Mouse (Mus musculus) hindbrain, postnatal 0 days (tissue): ENCODE measurements at regions not wholly inside any gene's neighbourhood (a gene's known extent, or its start where the extent isn't known, plus 50 kb on each side); places are given as distances from the start of the nearest gene placed in this dataset.

Experiments used
- ATAC-seq: fragments of 200-750 bp; cut with Nextera tagmentation; 2 replicates; pipeline ENCODE4 v1.8.0; 2017; ENCODE audit warnings: mild to moderate bottlenecking, moderate TSS enrichment, moderate library complexity
- DNase-seq: peaks from one replicate; pipeline ENCODE4 v3.0.0-alpha.2; 2015; ENCODE audit warnings: low spot score
- H3K27ac ChIP-seq: fragments of 300-500 bp; sonication (generic); 2 replicates; pipeline ENCODE4 v1.5.1; 2014; ENCODE audit warnings: mild to moderate bottlenecking
- H3K27me3 ChIP-seq: fragments of 300-500 bp; sonication (generic); 2 replicates; pipeline ENCODE4 v1.6.1; 2014; ENCODE audit warnings: low read length, mixed read lengths; ENCODE audit not compliant: insufficient read depth
- H3K36me3 ChIP-seq: fragments of 300-500 bp; sonication (generic); 2 replicates; pipeline ENCODE4 v1.6.1; 2014; ENCODE audit warnings: low read length, mixed read lengths; ENCODE audit not compliant: insufficient read depth
- H3K4me1 ChIP-seq: fragments of 300-500 bp; sonication (generic); 2 replicates; pipeline ENCODE4 v1.6.1; 2014; ENCODE audit warnings: antibody characterized with exemption, low read length, mixed read lengths; ENCODE audit not compliant: insufficient read depth
- H3K4me2 ChIP-seq: fragments of 300-500 bp; sonication (generic); 2 replicates; pipeline ENCODE4 v1.6.1; 2014; ENCODE audit warnings: low read depth, mild to moderate bottlenecking, low read length, moderate library complexity, mixed read lengths
- H3K4me3 ChIP-seq: fragments of 300-500 bp; sonication (generic); 2 replicates; pipeline ENCODE4 v1.5.1; 2014; ENCODE audit warnings: low read length
- H3K9ac ChIP-seq: fragments of 300-500 bp; sonication (generic); replicated peaks from 2 replicates; pipeline ENCODE4 v1.6.1; 2014; ENCODE audit warnings: mild to moderate bottlenecking, low read length, moderate library complexity, mixed read lengths
- H3K9me3 ChIP-seq: fragments of 300-500 bp; sonication (generic); 2 replicates; pipeline ENCODE4 v1.6.1; 2016; ENCODE audit warnings: low read length, mixed read lengths
- CTCF ChIP-seq: IDR thresholded peaks from 2 replicates; pipeline ENCODE4 v1.5.1; 2016; ENCODE audit warnings: antibody characterized with exemption, control low read depth, low read depth
- WGBS: fragments of 180-500 bp; shearing (Covaris S2); extraction: QIAGEN DNeasy Blood & Tissue Kit; methylation state at CpG from one replicate; pipeline ENCODE4 v1.1.7; 2014; 5-methylcytosine and 5-hydroxymethylcytosine counted together

DNA sequence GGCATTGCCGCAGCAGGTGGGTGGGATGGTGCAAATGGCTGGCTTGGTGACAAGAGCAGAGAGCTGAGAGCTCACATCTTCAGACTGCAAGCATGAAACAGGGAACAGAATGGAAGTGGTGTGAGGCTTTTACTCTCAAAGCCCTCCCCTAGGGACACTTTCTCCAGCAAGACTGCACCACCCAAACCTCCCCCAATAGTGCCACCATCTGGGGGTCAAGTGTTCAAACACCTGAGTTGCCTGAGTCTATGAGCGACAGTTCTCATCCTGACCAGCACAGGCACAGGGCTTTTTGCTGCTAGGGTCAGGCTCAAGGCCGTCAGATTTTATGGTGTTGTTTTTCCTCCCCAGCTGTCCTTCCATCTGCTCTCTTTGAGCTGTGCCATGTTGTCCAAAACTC lies 337.9 kb upstream of the Eif4g2 start:
- H3K9ac ChIP-seq, result no peak overlapping the region
- H3K4me2 ChIP-seq, result no peak overlapping the region
- no peak for TF ChIP-seq CTCF
- H3K27me3 ChIP-seq, result no peaks in the 10 kb centered on the region
- H3K36me3 ChIP-seq, result no peaks in the 10 kb centered on the region
- H3K4me1 ChIP-seq, result no peaks in the 10 kb centered on the region
- no peak overlapping the region for H3K27ac ChIP-seq
- H3K4me3 ChIP-seq, result no peak overlapping the region
- ATAC-seq (no peak), DNase-seq (no peak)
- 79% methylated on average over 3 of the region's 3 CpGs for WGBS
- H3K9me3 ChIP-seq, result no peaks in the 10 kb centered on the region

DNA sequence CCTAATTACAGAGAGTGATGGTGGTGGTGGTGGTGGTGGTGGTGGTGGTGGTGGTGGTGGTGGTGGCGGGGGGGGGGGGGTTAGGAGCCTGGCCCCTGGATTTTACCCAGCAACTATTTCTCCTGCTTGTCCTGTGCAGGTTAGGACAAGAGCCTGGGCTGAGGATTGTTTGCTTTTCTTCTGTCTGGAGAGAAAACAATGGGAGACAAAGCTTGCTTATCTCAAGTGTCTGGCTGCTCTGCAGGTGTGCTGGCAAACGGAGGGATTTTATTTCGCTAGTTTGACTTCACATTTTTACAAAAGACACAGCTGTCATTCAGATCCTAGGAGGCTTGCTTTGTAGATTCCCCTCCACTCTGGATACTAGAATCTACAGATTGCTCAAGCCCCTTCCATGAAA lies 334.9 kb upstream of the Eif4g2 start:
- ATAC-seq, result no peak
- no peak overlapping the region for H3K4me2 ChIP-seq

DNA sequence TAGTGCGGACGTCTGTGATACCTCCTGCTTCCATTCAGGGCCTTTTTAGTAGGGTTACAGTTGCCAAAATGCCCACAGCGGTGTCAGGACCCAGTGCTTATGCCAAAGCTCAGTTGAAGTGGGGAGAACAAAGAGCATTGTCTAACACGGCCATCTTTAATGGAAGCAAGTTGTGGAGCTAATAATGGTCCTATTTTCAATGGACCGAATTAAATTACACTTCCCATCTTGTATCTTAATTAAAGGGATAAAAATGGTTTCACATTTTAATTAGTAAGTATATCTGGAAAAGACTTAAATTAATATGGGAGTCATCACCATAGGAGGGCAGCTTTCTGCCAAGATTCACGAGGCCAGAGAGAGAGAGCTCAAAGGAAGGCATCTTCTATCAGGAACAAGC lies 333.2 kb upstream of the Eif4g2 start:
- ATAC-seq (no peak), DNase-seq (no peak)
- Histone ChIP-seq H3K36me3 (no peaks in the 10 kb centered on the region), H3K4me3 (no peak overlapping the region), H3K4me2 (no peak overlapping the region), H3K9ac (no peak overlapping the region), H3K9me3 (no peaks in the 10 kb centered on the region), H3K27me3 (no peaks in the 10 kb centered on the region), H3K4me1 (0 out of 2 replicates have a peak, but pooled peaks cover 3% of the 10 kb centered on the region), H3K27ac (no peak overlapping the region)
- TF ChIP-seq CTCF, result no peak
- WGBS, result 36% methylated on average over 6 of the region's 6 CpGs

More for the DNA sequence above, 334.9 kb upstream of the Eif4g2 start:
- Histone ChIP-seq H3K36me3 (no peaks in the 10 kb centered on the region), H3K9ac (no peak overlapping the region), H3K4me3 (no peak overlapping the region), H3K4me1 (0 out of 2 replicates have a peak, but pooled peaks cover 3% of the 10 kb centered on the region), H3K27me3 (no peaks in the 10 kb centered on the region), H3K9me3 (no peaks in the 10 kb centered on the region), H3K27ac (no peak overlapping the region)
- 17% methylated on average over 2 of the region's 3 CpGs for WGBS
- DNase-seq, result no peak
- no peak for TF ChIP-seq CTCF

DNA sequence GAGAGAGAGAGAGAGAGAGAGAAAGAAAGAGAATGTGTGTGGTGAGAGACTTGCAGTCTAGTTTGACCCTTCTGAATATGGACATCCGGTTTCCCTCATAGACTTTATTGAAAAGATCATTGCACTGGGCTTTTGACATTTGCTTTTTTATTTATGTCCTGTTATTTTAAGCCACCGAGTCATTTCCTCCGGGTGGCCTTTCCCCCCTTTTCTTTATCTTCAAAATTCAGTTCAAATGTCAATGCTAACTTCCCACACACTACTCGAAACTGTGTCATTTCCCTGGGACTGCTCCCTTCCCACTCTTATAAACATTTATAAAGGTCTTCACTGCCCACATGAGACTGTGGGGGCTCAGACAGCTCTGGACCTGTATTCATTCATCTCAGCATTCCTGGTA lies 330.9 kb upstream of the Eif4g2 start:
- ATAC-seq (no peak), DNase-seq (no peak)
- Histone ChIP-seq H3K4me3 (no peak overlapping the region), H3K4me2 (no peak overlapping the region), H3K9me3 (no peaks in the 10 kb centered on the region), H3K9ac (no peak overlapping the region), H3K36me3 (no peaks in the 10 kb centered on the region), H3K27ac (no peak overlapping the region), H3K4me1 (0 out of 2 replicates have a peak, but pooled peaks cover 3% of the 10 kb centered on the region), H3K27me3 (no peaks in the 10 kb centered on the region)
- no peak for TF ChIP-seq CTCF
- 75% methylated on average over 4 of the region's 4 CpGs for WGBS

DNA sequence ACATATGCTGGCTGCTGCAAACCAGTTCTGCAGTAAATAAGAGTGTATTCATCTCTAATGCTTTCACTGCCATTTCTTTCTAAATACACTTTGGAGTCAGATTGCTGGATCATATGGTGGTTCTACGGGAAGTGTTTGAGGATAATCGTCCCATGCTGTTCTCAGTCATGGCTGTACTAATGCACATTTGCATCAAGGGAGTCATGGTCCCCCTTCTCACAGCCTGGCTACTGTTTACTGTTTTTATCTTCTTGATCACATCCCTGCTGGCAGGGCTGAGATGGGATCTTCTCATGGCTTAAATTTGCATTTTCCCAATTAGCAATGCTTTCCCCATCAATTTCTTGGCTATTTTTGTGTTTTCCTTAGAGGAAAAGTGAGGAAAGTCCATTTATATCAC lies 330.1 kb upstream of the Eif4g2 start:
- H3K27ac ChIP-seq, result no peak overlapping the region
- H3K9ac ChIP-seq, result no peak overlapping the region
- H3K4me3 ChIP-seq, result no peak overlapping the region
- no peaks in the 10 kb centered on the region for H3K9me3 ChIP-seq
- ATAC-seq (peak; percentile 85), DNase-seq (peak; percentile 55)
- no peaks in the 10 kb centered on the region for H3K27me3 ChIP-seq
- TF ChIP-seq CTCF, result no peak
- H3K4me2 ChIP-seq, result no peak overlapping the region
- WGBS, result 35% methylated on average over 2 of the region's 2 CpGs
- 0 out of 2 replicates have a peak, but pooled peaks cover 3% of the 10 kb centered on the region for H3K4me1 ChIP-seq
- H3K36me3 ChIP-seq, result no peaks in the 10 kb centered on the region

DNA sequence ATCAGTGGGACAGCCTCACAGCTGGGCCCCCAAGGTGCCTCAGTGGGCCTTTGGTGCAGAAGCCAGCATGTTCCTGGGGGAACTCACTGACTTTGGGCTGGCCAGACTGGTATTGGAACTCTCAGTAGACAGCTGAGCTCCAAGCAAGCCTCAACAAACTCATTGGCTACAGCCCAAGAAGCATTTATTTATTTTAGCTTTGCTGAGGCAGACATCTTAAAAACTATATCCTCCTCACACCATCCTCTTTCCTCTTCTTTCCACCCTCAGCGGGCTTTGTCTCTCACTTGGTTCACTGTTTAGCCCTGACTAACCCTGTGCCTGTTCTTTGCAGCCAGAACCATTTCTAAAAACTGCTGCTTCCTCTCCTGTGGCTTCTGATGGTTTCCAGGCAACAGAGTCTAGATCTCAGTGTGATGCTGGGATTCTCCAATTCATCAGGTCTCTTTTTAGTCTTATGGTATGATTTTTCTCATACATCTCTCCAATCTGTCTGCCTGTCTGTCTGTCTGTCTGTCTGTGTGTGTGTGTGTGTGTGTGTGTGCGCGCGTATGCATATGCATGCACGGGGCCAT lies 328.6 kb upstream of the Eif4g2 start:
- Histone ChIP-seq H3K4me2 (no peak overlapping the region), H3K9me3 (no peaks in the 10 kb centered on the region), H3K4me1 (0 out of 2 replicates have a peak, but pooled peaks cover 3% of the 10 kb centered on the region), H3K27ac (no peak overlapping the region), H3K27me3 (no peaks in the 10 kb centered on the region), H3K4me3 (no peak overlapping the region), H3K36me3 (no peaks in the 10 kb centered on the region), H3K9ac (no peak overlapping the region)
- DNase-seq (peak; percentile 25), ATAC-seq (no peak)
- TF ChIP-seq CTCF, result no peak
- WGBS, result 78% methylated on average over 5 of the region's 5 CpGs

DNA sequence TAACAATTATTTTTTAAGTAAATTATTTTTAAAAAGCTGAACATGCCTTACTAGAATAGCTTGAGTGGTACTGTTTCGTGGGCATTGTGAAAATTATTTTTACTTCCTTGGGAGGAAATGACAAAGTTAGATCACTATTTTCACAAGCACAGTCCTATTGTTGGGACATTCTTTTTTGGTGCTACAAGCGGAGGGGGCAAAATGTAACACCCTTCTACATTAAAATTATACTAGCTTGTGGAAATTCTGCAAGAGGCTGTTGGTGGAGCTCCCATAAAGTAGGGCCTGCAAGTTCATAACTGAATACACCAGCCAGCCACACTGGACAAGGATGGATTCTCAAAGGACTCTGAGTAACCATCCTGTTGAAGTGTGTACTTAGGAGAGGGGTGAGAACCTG lies 313.1 kb upstream of the Eif4g2 start:
- no peaks in the 10 kb centered on the region for H3K36me3 ChIP-seq
- no peak overlapping the region for H3K9ac ChIP-seq
- no peaks in the 10 kb centered on the region for H3K9me3 ChIP-seq
- no peak for TF ChIP-seq CTCF
- DNase-seq (no peak), ATAC-seq (no peak)
- no peaks in the 10 kb centered on the region for H3K27me3 ChIP-seq
- H3K4me1 ChIP-seq, result no peaks in the 10 kb centered on the region
- no peak overlapping the region for H3K4me3 ChIP-seq
- H3K4me2 ChIP-seq, result no peak overlapping the region
- no peak overlapping the region for H3K27ac ChIP-seq
- WGBS, result 88% methylated on average over 2 of the region's 2 CpGs
